Mouse (Mus musculus) cortical plate, adult 2 months (tissue): Measurements from ENCODE around the gene Brsk1.

Experiments used
- CTCF ChIP-seq: fragments of 200-500 bp; IDR thresholded peaks from 2 replicates; pipeline ENCODE4 v1.5.1; 2011; ENCODE audit warnings: mild to moderate bottlenecking, control low read depth, low read length; ENCODE audit not compliant: insufficient read depth; ENCODE audit errors: extremely low read depth
- POLR2A ChIP-seq: fragments of 200-500 bp; IDR thresholded peaks from 2 replicates; pipeline ENCODE4 v1.6.1; 2011; ENCODE audit warnings: mild to moderate bottlenecking, low read length, control low read depth; ENCODE audit not compliant: insufficient read depth; ENCODE audit errors: extremely low read depth

GRCm38 (mm10) chr7:4641155-4641554, 49.2 kb upstream of the Brsk1 start:
- no peak for TF ChIP-seq CTCF
- TF ChIP-seq POLR2A = no peak
